Mouse (Mus musculus) megakaryocyte progenitor cell, adult 5-6 weeks (primary cell): ENCODE measurements around the gene Rundc1. TPM values are rescaled to one million over a fixed set of nuclear protein-coding genes. Genes with fewer than 3 reads are reported as not detected.
A peak's percentile ranks its signal among the peaks of the same experiment; 100 is the strongest.
"Not testable (repeated sequence)": the region's sequence is repeated elsewhere in the genome, so short reads cannot be mapped to it uniquely, and the experiment has no call there.

Experiments
- ATAC-seq: replicated peaks from 2 replicates; pipeline ENCODE4 v1.8.0; 2016; ENCODE audit warnings: mild to moderate bottlenecking, moderate TSS enrichment, inconsistent platforms; ENCODE audit not compliant: poor library complexity
- total RNA-seq, 2 experiments: library from RNA; stranded (forward) in 1 of 2; stranded (reverse) in 1 of 2; fragments of 157-497, 149-512 nt in 1 of 2; fragments of 200-1000 nt in 1 of 2; gene quantifications; 2 replicates each; pipeline versions ENCODE4 v1.2.3 to v1.2.4; 2015 to 2017

Rundc1 gene
- 3.3 and 4.1 TPM in 2 replicates for total RNA-seq (2015)
- total RNA-seq (2017) = 4.5 and 4.7 TPM in 2 replicates

DNA sequence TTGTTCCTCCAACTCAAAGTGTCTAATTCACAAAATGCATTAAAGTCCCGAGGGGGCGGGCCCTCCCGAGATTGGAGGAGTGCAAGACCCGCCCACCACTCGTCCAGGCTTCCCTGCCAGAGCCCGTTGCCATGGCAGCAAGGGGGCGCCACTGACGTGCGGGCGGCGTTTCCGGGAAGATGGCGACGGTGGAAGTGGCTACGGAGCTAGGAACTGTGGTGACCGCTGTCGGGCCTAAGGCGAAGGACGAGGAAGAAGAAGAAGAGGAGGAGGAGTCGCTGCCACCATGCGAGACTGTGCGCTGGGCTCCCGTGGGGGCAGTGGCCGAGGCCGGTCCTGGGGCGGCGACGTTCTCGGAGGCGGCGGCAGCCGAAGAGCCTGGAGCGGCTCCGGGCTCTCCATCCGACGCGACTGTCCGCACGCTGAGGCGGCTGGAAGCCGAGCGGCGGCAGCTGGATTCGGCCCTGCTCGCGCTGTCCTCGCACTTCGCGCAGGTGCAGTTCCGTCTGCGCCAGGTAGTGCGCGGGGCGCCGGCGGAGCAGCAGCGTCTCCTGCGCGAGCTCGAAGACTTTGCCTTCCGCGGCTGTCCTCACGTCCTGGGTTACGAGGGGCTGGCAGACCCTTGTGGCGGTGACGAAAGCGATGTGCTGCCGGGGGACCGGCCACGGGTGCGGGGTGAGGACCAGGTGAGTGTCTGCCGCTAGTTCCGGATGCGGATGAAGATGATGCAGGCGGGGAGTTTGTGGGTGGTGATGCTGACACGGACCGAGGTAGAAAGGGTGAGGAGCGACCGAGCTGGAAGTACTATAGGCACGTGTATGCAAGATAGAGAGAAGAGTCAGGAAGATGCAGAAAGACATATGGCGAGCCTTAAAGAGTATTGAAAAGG lies at the start of gene Rundc1, which contains the start of gene Ptges3l:
Gene Rundc1, plus strand, starts transcription at position 161 of the 889 bp plus-strand sequence.
Gene Ptges3l, minus strand, starts transcription at position 409 of the 889 bp plus-strand sequence.
- ATAC-seq = peak; percentile 99

DNA sequence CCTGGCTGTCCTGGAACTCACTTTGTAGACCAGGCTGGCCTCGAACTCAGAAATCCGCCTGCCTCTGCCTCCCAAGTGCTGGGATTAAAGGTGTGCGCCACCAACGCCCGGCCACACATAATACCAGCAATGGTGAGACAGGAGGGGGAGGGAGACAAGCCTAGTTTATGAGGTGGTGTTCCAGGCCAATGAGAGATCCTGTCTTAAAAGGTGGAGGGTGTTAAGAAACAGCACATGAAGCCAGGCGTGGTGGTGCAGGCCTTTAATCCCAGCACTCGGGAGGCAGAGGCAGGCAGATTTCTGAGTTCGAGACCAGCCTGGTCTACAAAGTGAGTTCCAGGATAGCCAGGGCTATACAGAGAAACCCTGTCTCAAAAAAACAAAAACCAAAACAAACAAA lies 46.7 kb upstream of the Rundc1 start:
- ATAC-seq = not testable (repeated sequence)

DNA sequence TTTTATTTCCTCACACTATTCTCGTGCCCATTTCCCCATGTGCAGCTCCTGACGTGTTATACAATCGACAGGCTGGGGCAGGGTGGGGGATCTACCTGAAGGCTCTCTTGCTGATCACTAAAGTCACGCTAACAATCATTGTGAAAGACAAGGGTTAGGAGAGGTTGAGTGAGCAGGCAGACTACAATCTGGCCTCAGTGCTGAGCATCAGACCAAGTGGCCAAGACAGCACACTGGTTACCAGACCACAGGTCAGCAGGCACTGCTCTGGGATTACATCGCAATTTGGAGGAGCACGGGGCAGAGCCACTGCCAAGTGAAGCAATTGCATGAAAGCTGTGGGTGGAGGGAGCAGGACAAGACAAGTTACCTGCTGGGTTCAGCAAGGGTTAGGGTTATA lies 46.0 kb upstream of the Rundc1 start:
- no peak for ATAC-seq

DNA sequence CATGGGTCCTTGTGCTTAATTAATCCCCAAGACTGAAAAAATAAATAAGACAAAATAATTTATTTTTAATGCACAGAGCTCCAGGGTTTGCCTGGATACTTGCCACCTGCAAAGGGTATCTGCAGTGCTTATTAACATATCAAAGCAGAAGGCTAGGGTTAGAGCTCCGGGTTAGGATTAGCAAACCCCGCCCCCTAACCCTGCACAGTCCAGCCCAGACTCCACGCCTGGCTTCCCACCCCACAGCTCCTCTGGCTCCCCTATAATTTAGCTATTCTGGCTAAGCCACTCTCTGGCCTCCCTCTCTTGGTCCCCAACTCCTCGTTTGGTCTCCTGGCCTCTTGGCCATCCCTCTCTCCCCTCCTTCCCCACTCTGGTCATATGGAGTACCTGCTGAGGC lies 43.1 kb upstream of the Rundc1 start:
- no peak for ATAC-seq

DNA sequence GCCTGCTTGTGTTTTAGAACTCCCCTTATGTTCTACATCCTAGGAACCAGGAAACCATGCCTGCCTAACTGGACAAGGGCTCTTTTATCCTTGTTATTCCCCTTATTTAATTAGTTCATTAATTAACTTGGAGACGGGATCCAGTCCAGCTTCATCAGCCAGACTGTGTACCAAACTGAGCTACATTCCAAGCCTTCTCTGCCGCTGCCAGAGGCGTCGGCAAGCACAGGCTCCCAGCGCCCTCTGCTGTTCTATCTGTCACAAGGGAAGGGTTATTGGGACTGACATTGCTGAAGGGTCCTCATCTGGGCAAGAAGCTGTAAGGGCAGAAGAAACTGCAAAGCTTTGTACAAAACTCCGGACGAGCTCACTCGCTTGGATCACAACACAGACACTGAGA lies 29.8 kb upstream of the Rundc1 start:
- peak; percentile 95 for ATAC-seq

DNA sequence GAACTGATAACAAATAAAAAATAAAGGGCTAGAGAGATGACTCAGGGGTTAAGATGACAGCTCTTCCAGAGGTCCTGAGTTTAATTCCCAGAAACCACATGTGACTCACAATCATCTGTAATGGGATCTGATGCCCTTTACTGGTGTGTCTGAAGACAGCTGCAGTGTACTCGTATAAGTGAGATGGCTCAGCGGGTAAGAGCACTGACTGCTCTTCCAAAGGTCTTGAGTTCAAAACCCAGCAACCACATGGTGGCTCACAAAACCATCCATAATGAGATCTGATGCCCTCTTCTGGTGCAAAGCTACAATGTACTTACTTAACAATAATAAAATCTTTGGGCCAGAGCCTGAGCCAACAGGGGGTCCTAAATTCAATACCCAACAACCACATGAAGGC lies 9.6 kb upstream of the Rundc1 start:
- ATAC-seq = no peak

DNA sequence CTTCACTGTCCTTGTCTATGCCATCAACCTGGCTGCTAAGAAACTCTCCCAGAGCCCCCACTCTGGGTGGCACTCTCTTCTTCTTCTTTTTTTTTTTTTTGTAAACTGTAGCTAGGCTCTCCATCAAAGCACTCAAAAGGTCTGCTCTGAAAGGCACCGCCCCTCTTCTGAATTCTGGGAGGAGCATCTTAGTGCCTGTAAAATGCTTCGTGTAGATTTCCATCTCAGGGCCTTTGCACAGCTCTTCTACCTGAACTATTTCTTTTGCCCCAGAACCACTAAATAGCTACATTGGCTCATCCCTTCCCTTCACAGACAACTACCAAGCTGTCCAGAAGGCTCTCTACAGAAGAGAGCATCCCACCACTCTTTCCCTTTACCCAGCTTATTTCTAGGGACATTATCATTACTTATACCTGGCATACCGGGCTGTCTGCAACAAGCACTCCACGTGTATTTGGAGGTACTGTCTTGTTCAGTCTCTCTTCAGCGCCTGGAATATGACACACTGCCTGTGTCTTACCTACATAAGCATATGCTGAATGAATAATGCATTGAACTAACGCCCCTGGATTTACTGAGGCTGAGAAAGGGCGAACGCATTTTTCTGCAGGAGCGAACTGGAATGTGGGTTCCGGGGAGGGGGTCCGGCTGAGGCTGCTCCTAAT lies 8.3 kb upstream of the Rundc1 start:
- peak; percentile 76 for ATAC-seq

DNA sequence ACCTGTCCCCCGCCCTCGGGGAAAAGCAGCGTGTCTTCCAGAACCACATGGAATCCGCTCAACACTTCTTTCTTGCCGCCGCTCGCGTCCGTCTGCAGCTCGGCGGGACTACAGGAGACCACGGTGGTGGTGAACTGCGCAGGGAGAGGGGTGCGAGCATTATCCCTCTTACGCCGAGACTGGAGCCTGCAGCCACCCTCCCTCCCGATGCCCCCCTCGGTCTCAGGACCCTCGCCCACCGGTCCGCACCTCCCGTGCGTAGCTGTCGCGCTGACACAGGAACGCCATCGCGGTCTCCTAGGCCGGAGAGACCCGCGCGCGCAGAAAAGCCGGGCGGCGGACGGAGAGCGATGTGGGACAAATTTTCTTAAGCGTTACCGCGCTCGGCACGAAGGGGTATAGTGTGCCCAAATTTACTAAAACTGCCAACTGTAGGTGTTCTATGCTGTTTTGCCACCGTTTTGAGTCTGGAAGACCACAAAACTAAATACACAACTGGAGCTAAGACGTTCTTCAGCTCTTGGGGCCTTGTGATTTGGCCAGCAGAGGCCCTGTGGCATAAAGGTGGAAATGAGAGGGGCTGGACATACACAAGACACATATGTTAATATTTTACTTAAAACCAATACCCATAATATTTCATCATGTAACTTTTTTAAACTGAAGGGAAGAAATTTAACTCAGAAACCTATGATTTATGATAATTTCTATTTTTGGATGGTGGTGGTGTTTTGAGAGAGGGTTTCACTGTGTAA lies 7.6 kb upstream of the Rundc1 start, which contains the start of gene Aarsd1:
Gene Aarsd1, minus strand, starts transcription at position 515 of the 755 bp plus-strand sequence.
- peak; percentile 93 for ATAC-seq

DNA sequence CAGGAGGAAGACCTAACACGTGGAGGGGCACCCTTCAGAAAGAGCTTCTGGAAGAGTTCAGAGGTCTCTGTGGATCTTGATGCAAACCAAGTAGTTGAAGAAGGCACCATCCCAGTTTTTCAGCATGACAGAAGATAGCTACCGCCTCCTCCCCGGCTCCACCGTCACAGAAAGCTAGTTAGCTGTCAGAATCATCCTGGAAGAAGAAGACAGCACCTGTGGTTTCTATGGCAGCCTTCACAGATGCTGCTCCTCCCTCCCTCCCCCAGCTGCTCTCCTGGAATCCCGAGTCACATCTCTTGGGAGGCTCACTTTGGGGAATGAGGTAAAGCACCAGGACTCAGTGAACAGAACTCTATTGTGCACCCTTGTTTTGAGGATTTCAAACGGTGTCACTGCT lies 5.9 kb upstream of the Rundc1 start:
- no peak for ATAC-seq

DNA sequence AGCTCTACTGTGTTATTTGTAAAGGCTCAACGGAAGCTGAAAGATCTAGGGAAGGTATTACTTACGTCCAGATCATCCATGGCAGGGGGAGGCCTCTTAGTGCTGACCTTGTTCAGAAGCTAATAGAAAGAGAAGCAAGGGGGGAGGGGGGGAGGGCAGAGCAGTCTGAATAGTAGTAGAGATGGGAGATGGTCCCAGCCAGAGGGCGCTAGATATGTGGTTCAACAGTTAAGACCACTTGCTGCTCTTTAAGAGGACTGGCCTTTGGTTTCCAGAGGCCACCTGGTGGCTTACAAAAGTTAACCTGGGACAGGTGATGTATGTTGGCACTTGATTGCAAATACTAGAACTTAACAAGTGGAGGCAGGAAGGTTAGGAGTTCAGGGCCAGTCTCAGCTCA lies 5.3 kb upstream of the Rundc1 start:
- no peak for ATAC-seq

DNA sequence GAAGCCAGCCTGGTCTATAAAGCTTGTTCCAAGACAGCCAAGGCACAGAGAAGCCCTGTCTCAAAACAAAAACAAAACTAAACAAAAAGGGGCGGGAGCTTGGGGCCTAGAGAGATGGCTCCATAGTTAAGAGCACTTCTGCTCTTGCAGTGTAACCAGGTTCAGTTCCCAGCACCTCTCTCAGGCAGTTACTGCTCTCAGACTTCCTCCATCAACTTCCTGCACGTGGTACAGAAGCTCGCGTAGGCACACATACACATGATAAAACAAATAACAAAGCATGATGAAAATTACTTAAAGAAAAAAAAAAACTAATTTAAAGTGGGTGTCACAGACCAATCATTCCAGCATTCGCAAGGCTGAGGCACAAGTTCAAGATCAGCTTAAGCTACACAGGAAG lies 4.7 kb upstream of the Rundc1 start:
- ATAC-seq = no peak

DNA sequence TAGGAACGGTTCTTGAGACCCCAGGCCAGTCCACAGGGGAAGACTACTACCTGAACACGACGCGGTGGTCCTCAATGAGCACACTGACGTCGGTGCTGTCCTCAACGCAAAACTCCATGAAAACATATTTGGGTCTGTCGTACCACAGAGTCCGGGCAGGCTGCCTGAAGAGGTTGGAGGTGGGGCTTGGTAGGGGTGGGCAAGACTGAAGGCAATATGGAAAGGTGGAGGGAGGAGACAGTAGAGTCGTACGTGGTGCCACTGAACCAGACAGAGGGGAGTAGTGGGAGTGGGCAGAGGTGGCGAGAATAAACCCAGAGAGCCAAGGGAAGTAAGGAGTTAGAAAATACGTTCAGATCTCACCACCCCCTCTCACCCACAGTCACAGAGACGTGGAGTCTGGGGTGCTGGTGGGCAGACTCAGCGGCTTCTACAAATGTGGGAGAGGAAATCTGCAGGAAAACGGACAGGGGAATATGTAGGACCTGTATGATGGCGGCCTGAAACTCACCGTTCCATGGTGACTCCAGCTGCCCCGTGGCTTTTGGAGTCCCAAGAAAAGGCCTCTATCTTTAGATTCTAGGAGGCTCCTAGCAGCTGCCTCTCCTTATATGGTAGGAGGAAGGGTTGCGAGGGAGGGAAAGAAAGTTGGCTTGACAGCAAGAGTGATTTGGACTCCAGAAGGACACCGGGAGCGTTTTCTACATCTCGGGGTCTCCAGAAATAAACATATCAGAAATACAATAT lies 607 bp upstream of the Rundc1 start, which contains the start of gene Gm27029:
Gene Gm27029, minus strand, starts transcription at position 692 of the 747 bp plus-strand sequence.
- ATAC-seq = 0 out of 2 replicates have a peak, but pooled peaks have one; percentile 5

DNA sequence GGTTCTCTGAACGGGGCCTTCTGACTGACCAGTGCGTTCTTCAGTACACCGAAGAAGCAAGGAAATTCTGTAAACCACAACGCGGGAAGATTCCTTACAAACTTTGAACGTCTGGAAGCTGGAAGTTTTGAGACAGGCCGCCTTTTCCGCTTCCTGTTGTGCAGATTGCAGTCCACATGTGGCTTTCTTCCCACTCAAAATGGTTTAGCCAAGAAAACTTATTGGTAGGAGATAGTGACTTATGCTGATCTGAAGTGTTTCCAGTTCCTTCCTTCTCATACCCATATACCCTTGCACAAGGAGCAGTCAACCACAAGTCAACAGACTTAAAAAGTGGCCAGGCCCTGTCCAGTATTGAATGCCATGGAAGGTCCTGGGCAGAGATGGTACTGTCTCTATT lies 1.3 kb downstream of the Rundc1 start:
- no peak for ATAC-seq

DNA sequence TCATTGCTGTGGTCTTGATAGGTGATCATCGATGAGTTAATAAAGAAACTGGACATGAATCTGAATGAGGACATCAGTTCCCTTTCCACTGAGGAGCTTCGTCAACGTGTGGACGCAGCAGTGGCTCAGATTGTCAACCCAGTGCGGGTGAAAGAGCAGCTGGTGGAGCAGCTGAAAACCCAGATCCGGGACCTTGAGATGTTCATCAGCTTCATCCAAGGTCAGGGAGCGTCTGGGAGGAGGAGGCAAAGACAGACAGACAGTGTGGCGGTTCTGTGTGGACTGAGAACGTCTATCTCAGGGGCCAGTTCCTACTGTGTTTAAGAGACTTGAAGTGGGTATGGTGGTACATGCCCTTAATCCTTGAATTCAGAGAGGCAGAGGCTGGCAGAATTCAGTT lies 6.4 kb downstream of the Rundc1 start:
- no peak for ATAC-seq

DNA sequence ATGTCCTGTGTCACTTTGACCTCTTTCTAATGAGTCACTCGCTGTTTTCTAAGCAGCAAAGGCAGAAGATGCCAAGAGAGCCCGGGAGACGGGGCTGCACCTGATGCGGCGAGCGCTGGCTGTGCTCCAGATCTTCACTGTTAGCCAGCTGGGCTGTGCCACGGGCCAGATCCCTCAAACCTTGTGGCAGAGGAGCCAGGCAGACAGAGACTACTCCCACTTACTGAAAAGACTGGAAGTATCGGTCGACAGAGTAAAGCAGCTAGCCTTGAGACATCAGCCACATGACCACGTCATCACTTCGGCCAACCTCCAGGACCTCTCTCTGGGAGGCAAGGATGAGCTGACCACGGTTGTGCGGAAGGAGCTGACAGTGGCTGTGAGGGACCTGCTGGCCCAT lies 8.5 kb downstream of the Rundc1 start:
- ATAC-seq = no peak

DNA sequence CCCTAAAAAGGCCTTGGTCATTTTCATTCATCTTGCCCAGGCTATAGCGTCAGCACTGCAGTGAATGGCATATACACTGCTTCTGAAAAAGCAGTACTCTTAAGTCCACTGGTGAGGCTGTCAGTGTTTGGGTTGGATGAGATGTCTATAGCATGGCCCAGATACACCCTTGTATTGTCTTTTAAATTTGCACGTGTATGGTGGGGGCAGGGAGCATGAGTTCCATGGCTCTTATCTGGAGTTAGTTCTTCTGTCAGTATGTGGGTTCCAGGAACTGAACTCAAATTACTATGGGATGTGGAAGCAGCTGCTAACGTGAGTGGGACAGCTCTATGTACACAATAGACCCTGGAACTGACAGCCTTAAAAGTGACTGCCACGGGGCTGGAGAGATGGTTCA lies 10.9 kb downstream of the Rundc1 start:
- no peak for ATAC-seq

DNA sequence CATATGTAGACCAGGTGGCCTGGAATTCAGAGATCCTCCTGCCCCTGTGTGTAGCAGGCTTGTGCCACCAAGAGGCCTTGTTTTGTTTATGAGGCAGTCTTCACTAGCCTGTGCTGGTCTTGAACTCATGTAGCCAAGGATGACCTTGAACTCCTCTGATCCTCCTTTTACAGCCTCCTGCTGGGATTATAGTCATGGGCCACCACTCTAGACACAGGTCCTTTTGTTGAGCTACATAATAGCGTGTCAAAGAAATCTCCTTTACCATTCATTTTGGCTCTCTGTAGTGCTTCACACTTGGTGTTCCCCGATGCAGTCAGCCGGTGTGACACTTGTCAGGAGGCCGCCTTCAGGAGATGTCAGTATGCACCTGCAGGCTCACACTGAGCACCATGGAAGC lies 12.0 kb downstream of the Rundc1 start:
- ATAC-seq = no peak

DNA sequence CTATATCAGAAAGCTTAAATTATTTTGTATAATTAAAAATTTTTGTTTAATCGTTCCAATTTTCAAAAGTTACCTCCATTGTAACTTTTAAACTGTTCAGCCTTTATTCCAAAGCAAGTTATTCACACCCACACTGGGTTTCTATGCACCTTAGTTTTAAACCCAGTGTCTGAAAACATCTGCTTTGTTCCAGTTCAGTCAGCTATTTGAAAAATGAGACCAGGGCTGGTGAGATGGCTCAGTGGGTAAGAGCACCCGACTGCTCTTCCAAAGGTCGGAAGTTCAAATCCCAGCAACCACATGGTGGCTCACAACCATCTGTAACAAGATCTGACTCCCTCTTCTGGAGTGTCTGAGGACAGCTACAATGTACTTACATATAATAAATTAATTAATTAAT lies 13.1 kb downstream of the Rundc1 start:
- not testable (repeated sequence) for ATAC-seq

DNA sequence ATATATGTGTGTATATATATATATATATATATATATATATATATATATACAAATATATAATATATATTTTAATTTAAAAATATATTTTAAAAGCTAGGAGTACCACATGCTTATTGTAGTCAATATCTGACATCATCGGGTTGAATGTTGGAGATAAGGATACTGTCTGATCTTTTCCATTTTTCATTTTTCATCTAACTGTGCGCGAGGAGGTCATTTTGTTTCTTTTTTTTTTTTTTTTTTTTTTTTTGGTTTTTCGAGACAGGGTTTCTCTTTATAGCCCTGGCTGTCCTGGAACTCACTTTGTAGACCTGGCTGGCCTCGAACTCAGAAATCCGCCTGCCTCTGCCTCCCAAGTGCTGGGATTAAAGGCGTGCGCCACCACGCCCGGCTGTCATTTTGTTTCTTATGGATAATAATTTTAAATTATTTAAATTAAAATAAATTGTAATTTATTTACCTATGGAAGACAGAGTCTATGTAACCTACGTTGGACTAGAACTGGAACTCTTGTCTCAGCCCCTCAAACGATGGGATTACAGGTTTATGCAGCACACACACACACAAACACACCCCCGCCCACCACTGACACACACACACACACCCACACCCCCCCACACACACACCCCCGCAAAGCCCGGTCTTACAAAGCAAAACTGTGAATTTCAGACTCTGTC lies 16.7 kb downstream of the Rundc1 start:
- not testable (repeated sequence) for ATAC-seq
